Comparison of ENCODE assay signal across 15 mouse cellular contexts in the genomic region with DNA sequence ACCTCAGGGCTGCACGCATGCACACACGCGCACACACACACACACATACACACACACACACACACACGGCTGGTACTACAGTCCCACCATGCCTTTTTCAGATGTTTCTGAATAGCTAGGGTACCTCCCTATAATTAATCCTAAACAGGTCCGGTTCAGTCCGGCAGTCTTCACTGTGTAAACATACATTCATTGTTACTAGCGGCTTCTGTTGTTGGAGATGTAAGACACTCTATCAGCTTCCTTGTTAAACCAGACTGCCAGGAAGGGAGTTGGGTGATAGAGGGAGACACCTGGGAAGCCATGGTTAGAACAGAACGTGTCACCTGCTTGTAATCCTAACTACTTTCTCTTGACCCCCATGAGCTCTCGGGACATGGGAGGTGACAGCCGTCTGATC.
"Had no signal": no experiment of that assay in that cellular context is flagged by ENCODE, and none has a peak within 500 bp of the region (broad histone marks: within the 10 kb centered on the region; RNA-seq: fewer than 3 reads in every experiment).

No protein-coding gene starts in this region.

- H3K9ac ChIP-seq: liver, embryonic 15.5 days; midbrain, embryonic 12.5 days; neural tube, embryonic 12.5 days had no signal

- ATAC-seq: inflammation-experienced regulatory T-cells, adult 6 months had no signal

- H3K4me3 ChIP-seq: left cerebral cortex, adult 2 months; limb, embryonic 10.5 days; liver, embryonic 15.5 days; megakaryocyte, embryonic 14.5 days; midbrain, embryonic 12.5 days; neural tube, embryonic 12.5 days had no signal

- H3K27me3 ChIP-seq: liver, embryonic 15.5 days; neural tube, embryonic 12.5 days had no signal

- H3K9me3 ChIP-seq: limb, embryonic 10.5 days; liver, embryonic 15.5 days; megakaryocyte, embryonic 14.5 days; midbrain, embryonic 12.5 days; neural tube, embryonic 12.5 days had no signal

- H3K4me2 ChIP-seq: liver, embryonic 11.5 days; liver, embryonic 15.5 days; midbrain, embryonic 12.5 days; neural tube, embryonic 12.5 days had no signal

- H3K36me3 ChIP-seq: liver, embryonic 15.5 days; midbrain, embryonic 12.5 days; neural tube, embryonic 12.5 days had no signal

- DNase-seq: kidney, adult 18-20 months; kidney, postnatal 4 days; lung, adult 2 months; thymus, adult 2 months; thymus, postnatal 25 days had no signal

- H3K27ac ChIP-seq: kidney, postnatal 0 days; left cerebral cortex, adult 2 months; limb, embryonic 10.5 days; liver, embryonic 15.5 days; macrophage; midbrain, embryonic 12.5 days; neural tube, embryonic 12.5 days had no signal

- H3K4me1 ChIP-seq: liver, embryonic 15.5 days; megakaryocyte, embryonic 14.5 days had no signal
